Mouse (Mus musculus) CH12.LX (cell line): ENCODE measurements around the gene Marveld1.

Experiments
- E2F4 ChIP-seq: IDR thresholded peaks from 2 replicates; pipeline ENCODE4 v1.6.1; 2011; ENCODE audit warnings: low read depth, low read length, improper control_type of control experiment; ENCODE audit not compliant: insufficient replicate concordance
- MAFK ChIP-seq: IDR thresholded peaks from 2 replicates; pipeline ENCODE4 v1.6.1; 2011; ENCODE audit warnings: low read length, improper control_type of control experiment; ENCODE audit not compliant: insufficient replicate concordance
- POLR2A ChIP-seq: IDR thresholded peaks from 2 replicates; pipeline ENCODE4 v1.6.1; 2011; ENCODE audit warnings: low read depth, mild to moderate bottlenecking, improper control_type of control experiment, low read length

DNA sequence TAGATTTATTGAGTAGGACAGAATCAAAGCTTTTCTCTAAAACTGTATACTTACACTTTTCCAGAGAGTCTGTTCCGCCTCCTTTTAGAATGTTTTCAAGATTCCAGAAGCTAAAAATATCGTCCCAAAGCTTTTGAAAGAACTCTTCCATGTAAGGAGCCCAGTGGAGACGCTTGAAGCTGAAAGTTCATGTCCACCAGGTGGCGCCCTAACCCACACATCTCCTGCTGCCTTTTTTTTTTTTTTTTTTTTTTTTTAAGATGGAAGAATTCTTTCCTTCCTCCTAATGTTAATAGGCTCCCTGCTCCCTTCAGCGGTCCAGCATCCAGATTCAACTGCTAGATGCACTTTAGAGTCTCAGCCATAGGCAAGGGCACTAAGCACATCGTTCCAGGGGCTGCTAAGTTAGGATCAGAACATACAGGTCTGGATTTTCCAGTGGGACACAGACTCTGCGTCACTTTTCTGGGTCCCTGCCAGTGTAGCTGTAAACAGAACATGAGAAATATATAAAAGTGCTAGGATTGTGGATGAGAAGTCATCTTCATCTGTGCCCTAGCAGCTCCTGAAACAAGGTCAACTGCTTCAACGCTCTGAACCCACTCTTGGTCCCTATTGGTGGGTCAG, 2.5 kb upstream of the Marveld1 start:
- no peak for TF ChIP-seq MAFK
- no peak for TF ChIP-seq E2F4
- TF ChIP-seq POLR2A, result no peak
